Mouse (Mus musculus) ovary, postnatal 10 days (tissue): Measurements from ENCODE around the gene Uncx.
"Not testable (repeated sequence)": the region's sequence is repeated elsewhere in the genome, so short reads cannot be mapped to it uniquely, and the experiment has no call there.

Experiments
- DNase-seq: peaks from one replicate; pipeline ENCODE4 v3.0.0; 2022; ENCODE audit warnings: low spot score

Uncx gene

DNA sequence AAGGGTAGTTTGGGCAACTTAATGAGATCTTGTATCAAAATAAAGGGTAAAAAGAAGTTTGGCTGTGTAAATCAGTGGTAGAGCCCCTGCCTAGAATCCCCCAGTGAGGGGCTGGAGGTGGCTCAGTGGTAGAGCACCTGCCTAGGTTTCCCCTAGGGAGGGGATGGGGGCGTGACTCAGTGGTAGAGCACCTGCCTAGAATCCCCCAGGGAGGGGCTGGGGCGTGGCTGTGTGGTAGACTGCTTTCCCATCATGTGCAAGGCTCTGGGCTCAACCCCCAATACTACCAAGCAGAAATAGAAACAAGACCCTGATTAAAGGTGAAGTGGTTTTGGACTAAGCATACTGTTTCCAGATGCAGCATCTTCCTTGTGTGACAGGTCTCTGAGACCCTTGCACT, 21.4 kb downstream of the Uncx start:
- DNase-seq = no peak

GRCm38 (mm10) chr5:139565462-139565861, 22.2 kb downstream of the Uncx start:
- no peak for DNase-seq

DNA sequence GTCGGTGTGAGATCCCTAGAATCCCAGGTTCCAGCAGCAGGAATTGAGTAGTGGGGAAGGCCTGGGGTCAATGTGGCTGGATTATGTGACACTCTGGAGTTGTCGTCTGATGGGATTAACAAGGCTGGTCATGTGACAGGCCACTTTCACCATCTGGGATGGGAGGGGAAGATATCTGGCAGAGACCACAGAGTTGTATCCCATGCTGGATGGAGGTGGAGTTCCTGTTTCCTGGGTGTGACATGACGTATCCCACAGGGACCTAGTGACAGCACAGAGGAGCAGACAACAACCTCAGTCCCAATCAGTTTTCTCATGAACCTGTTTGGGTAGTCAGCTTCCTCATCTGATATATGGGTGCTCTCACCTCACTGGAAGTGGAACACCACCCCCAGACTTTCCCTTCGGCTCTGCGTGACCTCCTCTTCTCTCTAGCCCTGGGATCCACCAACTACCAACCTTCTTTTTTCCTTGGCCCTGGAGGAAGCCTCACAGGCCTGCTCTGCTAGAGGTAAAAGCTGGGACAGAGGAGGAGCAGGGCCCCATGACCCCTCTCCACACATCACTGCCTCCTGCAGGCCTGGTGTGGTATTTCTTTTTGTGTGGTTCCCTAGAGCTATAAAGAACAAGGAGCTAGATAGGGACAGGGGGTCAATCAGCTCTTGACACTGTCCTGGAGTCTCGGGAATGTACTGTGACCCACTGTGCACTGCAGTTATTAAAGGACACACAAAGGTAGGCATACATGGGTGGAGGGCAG, 23.5 kb downstream of the Uncx start:
- no peak for DNase-seq

- no peak for DNase-seq
Measured at GRCm38 (mm10) chr5:139568079-139568478, 24.8 kb downstream of the Uncx start.

DNA sequence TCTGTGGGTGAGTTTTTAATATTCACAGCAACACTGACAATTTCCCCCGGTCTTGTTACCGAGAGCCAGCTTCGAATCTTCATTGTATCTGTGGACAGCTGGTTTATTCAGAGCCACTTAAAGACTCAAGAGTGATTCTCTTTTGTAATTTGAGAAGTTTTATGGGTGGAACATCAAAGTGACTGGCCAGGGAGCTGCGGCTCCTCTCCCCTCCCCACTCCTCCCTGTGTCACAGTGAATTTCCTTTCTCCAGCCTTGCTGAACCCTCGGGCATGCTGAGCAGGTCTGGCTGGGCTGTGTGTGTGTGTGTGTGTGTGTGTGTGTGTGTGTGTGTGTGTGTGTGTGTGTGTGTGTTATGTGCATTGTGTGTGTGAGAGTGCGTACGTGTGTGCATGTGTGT, 29.2 kb downstream of the Uncx start:
- no peak for DNase-seq

- DNase-seq = no peak
Measured at GRCm38 (mm10) chr5:139573606-139574311, 30.5 kb downstream of the Uncx start.

GRCm38 (mm10) chr5:139575054-139575453, 31.8 kb downstream of the Uncx start:
- no peak for DNase-seq

GRCm38 (mm10) chr5:139580171-139580743, 37.0 kb downstream of the Uncx start:
- no peak for DNase-seq

DNA sequence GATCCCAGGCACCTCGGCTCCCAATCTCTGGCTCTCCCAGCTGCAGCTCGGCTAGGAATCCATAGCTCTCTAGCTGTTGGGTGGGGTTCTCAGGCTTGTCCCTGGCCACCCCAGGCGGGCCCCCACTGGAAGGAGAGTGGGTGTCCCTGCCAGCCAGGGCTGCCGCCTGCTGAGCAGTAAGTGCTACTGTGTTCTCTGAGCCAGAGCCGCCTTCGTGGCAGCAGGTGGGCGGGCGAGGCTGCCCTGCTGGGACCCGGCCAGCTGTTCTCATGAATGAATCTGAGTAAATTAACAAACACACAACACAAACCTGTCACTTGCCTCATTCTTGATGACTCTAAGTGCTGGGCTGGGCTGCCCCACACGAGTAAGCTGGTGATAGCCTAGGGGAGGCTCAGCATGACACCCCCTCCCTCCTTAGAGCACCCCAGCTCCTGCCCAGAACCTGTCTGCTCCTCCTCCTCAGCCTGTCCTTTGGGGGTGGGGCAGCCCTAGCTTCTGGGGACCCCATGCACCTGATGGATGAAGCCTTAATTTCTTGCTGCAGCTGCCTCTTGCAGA, 38.1 kb downstream of the Uncx start:
- no peak for DNase-seq

DNA sequence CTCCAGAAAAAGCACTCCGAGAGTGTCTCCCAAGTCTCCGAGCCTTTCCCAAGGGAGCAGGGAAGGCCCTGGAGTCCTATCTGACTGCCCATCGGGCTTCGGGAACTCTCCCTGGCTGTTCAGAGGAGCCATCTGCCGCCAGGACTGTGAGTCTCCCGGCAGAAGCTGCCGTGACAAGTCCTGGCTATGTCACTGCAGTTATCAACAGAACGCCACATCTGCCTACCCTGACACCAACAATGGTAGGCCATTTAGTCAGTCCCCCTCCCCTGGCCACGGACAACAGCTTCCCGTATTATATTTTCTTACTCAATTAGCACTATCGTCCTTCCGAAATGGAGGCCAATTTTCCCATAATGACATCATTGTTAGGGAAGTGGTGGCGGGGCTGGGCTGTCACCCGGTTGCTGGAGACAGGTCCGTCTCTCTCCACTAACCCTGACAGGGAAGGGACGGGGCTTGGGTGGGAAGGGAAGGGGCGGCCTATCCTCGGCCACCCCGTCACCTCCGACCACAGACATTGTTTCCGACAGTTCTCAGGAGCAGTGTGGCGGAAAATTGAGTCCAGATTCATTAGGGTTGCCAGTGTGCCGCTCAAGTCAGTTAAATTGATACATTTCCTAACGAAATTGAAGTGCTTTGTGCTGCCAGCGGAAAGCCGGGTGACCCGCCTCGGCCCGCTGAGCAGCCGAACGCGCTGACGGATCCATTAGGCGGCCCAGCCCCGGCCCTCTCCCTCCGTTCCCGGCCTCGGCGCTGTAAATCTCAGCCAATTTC, 41.9 kb downstream of the Uncx start:
- no peak for DNase-seq

GRCm38 (mm10) chr5:139585748-139586060, 42.4 kb downstream of the Uncx start:
- no peak for DNase-seq

- DNase-seq = not testable (repeated sequence)
Measured at GRCm38 (mm10) chr5:139587459-139587858, 44.2 kb downstream of the Uncx start.

- not testable (repeated sequence) for DNase-seq
Measured at GRCm38 (mm10) chr5:139590682-139591360, 47.5 kb downstream of the Uncx start.

GRCm38 (mm10) chr5:139592011-139592410, 48.7 kb downstream of the Uncx start:
- no peak for DNase-seq

DNA sequence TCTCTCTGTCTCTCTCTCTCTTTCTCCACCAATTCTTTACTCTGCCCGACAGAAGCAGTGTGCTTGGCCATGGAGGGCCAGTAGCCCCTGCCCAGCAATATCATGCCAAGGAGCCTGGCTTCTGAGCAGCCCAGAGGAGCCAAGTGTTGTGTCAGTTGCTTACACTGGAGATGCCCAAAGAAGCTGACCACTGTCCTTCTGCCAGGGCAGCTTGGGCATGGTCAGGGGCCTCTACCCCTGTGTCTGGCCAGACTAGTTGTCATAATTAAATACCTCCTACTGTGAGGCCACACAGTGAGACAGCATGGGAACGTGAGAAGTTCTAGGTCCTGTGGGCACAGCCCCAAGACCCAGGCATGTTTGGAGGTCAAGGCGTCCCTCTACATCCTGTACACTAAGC, 49.6 kb downstream of the Uncx start:
- no peak for DNase-seq

DNA sequence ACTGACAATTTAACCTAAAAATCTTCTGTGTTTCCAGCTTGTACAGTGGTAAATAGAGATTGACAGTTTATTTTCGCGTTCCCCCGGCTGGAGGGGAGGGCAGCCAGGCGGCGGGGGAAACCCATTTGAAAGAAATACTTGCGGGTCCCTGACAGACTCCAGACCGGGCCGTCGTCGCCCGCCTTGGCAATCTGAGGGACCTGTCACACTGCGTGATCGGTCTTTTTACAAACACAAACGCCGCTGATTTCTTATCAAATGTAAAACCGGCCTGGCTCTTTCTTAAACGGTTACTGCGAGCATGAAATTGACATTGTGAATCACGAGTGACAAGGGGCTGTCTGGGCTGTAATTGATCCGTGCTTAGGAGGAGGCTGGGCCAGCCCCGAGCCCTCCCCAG, 50.5 kb downstream of the Uncx start:
- DNase-seq = no peak

- DNase-seq = no peak
Measured at GRCm38 (mm10) chr5:139595001-139595400, 51.7 kb downstream of the Uncx start.
